Mouse (Mus musculus) thymus, postnatal 10 days (tissue): ENCODE measurements around the gene Vps18.

Source experiments
- DNase-seq, 2 experiments: peaks; one replicate each; pipeline ENCODE4 v3.0.0; 2021; ENCODE audit warnings: low spot score in 2 of 2

Vps18 gene

DNA sequence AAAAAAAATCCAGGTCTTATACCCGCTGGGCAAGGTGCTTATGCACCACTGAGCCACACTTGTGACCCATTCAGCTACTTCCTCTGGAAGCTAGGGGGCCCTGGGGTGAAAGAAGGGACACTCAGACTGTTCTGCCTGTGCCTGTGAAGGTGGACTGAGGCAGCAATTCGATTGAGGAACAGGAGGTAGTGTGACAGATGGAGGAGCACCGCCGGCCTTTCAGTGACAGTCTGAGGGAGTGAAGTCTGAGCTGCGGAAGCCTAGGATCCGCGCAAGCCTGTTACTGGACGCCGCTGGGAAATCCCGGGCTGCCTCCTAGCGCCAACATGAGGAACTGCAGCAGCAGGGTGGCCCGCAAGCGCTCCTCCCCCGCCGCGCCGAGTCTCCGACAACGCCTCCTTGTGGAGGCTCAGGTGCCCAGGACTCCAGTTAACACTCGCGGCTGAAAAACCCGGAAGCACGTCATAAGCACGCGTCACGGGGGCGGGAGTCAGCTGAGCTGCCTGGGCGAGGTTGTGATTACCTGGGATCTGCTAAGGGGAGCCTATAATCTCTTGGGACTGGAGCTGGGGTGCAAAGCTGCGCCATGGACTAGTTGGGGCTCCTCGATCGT is at the start of gene Vps18:
TSS of gene Vps18 (plus strand) at position 471 of the 613 bp plus-strand sequence.
- DNase-seq = peak; percentile 93 to 98

DNA sequence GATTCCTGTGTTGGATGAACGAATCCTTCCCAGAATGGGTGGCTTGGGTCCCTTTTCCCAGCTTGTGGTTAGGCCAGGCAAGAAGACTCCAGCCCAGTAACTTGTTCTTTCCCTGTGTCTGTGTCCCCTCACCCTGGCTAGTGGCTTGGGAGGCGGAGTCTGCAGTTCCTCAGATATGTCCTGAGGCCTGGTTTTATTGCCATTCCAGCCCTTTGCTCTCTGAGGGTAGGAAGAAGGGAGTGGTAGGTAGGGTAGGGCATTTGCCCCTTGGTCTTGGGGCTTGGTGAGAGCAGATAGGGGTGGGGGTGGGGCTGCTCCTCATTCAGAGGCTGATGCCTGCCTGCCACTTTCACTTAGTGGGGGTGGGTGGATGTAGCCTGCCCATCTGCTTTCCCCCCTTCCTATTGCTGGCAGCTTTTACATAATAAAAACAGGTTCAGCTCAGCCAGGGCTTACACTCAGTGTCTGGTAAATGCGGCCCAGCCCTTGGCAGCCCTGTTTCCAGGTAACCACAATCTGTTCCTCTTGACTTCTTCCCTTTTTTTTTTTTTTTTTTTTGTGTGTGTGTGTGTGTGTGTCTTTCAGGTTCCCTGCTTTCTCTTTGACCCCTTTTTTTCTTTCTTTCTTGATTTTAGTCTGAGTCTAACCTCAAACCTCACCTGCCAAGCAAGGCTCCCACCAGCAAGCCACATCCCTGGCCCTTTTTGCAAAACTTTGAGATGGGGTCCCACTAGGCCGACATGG is 48.3 kb upstream of the Vps18 start:
- DNase-seq = no peak

DNA sequence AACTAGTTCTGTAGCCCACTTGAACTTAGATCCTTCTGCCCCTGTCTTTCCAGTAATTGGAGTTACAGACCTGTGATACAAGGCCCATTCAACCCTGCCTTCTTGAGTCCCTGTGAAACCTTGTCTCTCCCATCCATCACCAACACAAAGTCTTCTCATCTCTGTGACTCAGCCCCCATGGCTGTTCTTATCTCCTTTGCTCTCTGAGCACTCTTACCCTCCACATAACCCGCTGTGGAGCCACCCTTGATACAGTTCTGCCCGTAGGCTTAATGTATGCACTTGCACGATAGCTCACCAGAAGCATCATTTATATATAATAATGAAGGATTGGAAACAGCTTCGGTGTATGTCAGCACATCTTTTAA is 47.7 kb upstream of the Vps18 start:
- no peak for DNase-seq

- DNase-seq = no peak
These were observed 46.0 kb upstream of the Vps18 start for GRCm38 (mm10) chr2:119242548-119242947.

DNA sequence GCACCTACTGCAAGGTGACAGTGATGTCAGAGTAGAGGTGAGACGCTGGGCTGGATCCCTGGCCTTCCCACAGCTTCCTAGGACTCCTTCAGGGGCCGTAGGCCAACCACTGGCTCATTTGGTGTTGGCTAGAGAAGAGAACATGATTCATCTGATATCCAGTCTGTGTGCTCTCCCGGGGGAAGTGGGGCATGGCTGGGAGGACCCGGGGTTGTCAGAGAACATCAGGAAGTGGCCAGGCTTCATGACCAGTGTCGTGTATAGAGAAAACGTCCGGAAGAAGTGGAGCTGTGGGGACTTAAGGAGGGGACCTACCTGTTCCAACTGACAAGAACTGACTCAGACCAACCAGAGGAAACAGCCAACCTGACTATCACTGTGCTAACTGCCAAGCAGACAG is 43.3 kb upstream of the Vps18 start:
- no peak for DNase-seq

DNA sequence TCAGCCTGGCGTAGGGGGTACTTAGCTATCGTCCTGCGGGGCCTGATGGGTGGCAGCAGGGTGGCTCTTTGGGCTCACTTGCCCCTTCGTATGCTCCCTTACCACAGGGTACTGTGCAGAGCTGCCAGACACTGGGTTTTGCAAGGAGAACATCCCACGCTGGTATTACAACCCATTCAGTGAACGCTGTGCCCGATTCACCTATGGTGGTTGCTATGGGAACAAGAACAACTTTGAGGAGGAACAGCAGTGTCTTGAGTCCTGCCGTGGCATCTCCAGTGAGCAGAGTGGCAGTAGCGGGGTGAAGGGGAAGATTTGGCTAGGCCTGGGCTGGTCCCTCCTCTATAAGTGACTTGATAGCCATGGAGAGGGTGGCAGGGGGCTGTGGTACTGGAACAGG is 40.6 kb upstream of the Vps18 start:
- DNase-seq = no peak

DNA sequence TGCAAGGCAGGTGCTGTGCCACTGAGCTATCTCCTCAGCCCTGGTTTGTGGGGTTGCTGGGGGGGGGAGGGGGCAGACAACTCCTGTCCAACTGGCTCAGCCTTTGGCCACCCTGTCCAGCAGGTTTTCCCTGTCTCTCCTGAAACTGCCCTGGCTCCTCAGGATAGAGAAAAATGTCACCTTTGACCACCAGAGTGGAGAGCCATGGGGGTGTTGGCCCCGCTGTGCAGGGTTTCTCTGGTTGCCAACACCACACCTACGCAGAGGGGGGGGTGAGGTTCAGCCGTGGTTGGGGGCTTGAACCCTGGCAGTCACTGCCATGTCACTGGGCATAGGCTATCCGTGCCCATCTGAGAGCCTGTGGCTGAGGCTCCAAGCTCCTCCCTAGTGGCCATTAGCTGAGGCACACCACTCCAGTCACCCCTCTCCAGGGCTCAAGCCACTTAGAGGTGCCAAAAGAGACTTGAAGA is 38.9 kb upstream of the Vps18 start:
- no peak for DNase-seq

GRCm38 (mm10) chr2:119250377-119250776 is 38.2 kb upstream of the Vps18 start:
- DNase-seq = no peak

DNA sequence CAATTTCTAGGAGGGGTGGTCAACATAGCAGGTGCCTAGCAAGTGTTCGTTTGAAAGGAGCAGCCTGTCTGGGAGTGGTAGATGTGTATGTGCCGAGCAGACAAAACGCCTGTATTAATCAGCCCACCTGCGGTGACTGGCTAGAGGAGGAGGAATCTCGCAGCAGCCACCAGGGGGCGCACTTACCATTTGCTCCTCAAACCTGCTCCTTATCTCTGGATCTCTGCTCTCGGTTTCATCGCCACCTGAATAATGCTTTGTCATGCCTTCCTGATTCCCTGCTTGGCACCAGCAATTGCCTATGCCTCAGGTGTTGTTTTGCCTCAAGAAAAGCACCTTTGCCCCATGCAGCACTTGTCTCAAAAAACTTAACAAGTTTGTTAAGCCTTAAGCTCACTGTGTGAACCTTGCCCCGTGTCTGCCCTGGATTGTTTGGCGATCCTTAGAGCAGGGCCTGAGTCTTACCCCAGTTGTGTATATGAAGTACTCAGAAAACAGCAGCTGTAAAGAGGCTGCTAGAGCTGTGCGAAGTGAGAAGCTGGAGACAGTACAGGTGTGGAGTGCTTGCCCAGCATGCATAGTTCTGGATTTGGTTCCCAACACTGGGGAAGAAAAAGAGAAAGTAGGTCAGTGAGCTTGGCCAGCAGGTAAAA is 37.6 kb upstream of the Vps18 start:
- DNase-seq = peak; percentile 77 to 95

DNA sequence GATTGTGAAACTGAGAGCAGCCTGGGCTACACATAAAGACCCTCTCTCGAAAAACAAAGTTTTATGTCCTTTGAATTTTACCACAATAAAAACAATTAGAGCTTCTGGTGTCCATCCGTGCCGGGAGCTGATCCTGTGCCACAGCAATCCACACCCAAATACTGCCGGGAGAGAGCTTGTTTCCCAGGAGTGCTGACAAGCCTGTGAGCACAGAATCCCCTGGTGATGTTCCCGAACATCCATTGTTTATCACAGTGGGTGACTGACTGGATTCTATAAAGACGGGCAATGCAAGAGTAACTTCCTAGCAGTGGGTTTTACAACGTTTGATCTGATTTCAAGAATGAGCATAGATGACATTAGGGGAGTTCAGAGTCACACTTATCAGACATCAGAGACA is 33.6 kb upstream of the Vps18 start:
- DNase-seq = no peak

DNA sequence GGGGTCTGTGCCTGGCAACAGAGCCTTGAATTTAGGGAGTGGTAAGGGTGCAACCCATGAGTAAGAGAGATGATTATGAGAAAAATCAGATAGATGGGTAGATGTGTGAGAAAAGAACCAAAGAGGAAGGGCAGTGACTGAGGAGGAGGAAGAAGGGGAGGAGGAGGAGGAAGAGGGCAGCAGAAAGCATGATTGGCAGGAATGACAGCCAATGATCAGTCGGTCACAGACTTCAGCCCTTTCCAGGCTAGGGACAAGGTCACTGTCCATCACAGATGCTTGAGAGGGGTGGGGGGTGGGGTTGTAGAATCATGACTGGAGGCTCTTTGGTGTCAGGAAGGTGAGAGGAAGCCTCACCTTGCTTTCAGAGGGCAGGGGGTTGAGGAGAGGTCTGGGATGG is 28.0 kb upstream of the Vps18 start:
- no peak for DNase-seq

DNA sequence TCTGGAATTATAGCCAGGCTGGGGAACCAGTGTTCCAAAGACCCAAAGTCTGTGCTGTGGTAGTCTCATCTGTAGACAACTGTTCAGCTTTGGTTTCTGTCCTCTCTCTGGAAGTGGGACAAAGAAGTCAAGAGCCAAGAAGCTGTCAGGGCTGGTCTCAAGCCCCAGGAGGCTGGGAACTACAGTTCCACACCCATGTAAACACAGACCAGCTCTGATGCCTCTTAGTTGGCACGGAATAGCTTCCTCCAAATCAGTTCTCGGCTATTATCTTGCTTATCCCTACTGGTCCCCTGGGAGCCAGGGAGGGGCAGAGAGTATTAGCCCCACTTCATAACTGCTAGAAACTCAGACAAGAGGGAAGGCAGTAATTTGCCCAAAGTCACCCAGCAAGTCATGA is 27.2 kb upstream of the Vps18 start:
- no peak for DNase-seq

DNA sequence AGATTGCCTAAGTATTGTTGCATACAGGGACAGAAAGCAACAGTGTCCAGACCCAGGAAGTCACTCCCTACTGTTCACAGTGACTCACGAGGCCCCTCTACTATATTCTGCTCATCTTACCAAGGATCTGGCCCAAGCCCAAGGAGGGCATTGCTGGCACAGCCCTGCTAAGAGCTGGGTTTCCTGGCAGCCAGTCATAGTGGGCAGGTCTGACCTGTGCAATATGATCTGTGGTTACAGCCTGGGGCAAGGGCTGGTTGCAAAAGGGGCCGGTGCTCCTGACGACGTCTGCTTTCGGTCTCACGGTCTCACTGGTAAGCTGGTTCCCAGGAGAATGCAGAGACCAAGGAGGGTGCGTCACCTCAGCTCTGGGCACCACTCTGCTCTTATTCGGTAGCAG is 25.6 kb upstream of the Vps18 start:
- DNase-seq = no peak

DNA sequence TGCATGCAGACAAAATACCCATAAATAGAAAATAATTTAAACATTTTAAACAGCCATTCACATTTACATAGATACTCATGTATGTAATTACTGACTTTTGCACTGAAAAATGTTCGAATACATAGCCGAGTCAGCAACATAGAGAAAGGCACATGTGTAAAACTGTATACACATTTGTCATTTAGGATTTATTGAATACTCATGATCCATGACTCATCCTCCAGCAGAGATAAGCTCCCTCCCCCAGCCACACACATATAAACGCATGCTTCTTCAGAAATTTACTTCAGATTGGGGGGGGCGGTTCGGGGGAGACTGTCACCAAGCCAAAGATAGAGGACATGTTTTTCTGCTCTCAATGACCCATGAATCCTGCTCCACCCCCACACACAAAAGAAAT is 24.7 kb upstream of the Vps18 start:
- no peak for DNase-seq

- no peak for DNase-seq
These were observed 18.3 kb upstream of the Vps18 start for GRCm38 (mm10) chr2:119270286-119270642.

GRCm38 (mm10) chr2:119270643-119271331 is 17.8 kb upstream of the Vps18 start, which contains the start of gene Rhov:
Rhov (minus strand) TSS chr2:119271272.
- DNase-seq = peak; percentile 37 to 65

DNA sequence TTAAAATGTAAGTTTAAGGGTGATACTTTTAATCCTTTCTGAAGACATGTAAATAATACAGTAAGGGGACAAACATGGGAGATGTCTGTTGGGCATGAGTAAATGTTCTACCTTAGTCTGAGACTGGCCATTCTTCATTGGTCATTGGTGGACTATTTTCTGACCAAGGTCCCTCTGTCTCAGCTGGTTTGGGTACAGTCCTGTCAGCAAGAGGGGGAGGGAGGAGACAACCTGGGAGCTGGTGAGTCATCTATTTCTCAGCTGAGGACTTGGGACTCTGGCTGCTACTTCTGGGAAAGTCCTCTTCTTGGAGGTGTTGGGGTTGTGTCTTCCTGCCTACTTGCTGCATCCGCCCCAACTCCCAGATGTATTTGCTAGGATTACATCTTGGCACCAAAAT is 14.4 kb upstream of the Vps18 start:
- DNase-seq = no peak

- DNase-seq = no peak
These were observed 11.6 kb upstream of the Vps18 start for GRCm38 (mm10) chr2:119276926-119277325.

DNA sequence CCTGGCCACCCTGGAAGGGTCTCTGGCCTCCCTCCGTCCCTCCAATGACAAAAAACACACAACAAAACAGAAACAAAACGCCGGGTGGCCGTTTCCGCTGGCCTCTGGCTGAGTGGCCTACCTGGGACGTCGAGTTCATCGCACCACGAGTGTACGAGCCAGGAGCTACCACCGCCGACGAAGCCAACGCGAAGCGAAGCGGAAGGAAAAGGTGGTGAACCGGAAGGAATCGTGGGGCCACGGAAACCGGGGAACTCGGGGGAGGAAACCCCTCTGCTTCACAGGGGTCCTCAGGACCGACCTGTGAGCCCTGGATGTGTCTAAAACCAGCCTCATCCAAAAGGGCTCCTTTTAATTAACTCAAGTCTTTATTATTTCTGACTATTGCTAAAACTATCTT is 10.7 kb upstream of the Vps18 start:
- no peak for DNase-seq

DNA sequence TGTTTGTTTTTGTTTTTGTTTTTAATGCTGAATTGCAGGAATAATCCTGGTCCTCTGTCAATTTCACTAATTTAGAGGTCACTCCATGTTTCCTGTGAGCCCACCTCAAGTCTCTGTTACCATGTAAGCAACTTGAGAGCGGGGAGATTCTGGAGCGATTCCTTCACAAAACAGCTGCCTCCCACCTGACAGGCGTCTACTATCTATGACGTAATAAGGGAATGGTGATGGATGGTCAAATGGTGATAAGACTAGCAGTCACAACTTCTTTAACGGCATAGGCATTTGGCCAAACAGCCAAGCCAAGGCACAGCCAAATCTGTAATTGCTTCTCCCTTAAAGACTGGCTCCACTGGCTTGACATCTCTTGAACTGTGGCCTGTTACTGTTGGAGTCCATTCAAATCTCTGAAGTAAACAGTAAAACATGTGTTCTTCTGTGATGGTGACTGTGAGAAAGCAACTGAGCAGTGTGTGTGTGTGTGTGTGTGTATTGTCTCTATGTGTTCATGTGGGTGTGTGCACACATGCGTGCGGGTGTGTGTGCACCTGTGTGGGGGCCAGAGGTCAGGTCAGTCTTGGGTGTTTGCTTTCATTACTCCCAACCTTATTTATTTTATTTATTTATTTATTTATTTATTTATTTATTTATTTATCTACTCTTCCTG is 6.5 kb upstream of the Vps18 start:
- DNase-seq = no peak

- DNase-seq = no peak
These were observed 1.2 kb upstream of the Vps18 start for GRCm38 (mm10) chr2:119287372-119287771.

- DNase-seq = no peak
These were observed 475 bp downstream of the Vps18 start for GRCm38 (mm10) chr2:119289014-119289416.
